Mouse (Mus musculus) thymus, adult 2 months (tissue): Measurements from ENCODE around the gene Lrba. TPM values are rescaled to one million over a fixed set of nuclear protein-coding genes. Genes with fewer than 3 reads are reported as not detected.

Experiments used
- DNase-seq: peaks from one replicate; pipeline ENCODE4 v3.0.0; 2021
- H3K27ac ChIP-seq: fragments of 200-500 bp; 2 replicates; pipeline ENCODE4 v1.5.1; 2012; ENCODE audit warnings: low read length, control low read depth; ENCODE audit not compliant: control insufficient read depth, insufficient read depth
- H3K27me3 ChIP-seq: fragments of 200-500 bp; 2 replicates; pipeline ENCODE4 v1.6.1; 2012; ENCODE audit warnings: mild to moderate bottlenecking, low read length, moderate library complexity, mixed read lengths; ENCODE audit not compliant: control insufficient read depth, insufficient read depth
- H3K36me3 ChIP-seq: fragments of 200-500 bp; 2 replicates; pipeline ENCODE4 v1.6.1; 2012; ENCODE audit warnings: mild to moderate bottlenecking, low read length, moderate library complexity; ENCODE audit not compliant: control insufficient read depth, insufficient read depth
- H3K4me1 ChIP-seq: fragments of 200-500 bp; replicated peaks from 2 replicates; pipeline ENCODE4 v1.6.1; 2012; ENCODE audit warnings: low read length; ENCODE audit not compliant: control insufficient read depth, insufficient read depth
- H3K4me3 ChIP-seq: fragments of 200-500 bp; 2 replicates; pipeline ENCODE4 v1.5.1; 2012; ENCODE audit warnings: mild to moderate bottlenecking, low read length, control low read depth, moderate library complexity; ENCODE audit not compliant: control insufficient read depth, insufficient read depth
- CTCF ChIP-seq: fragments of 200-500 bp; IDR thresholded peaks from 2 replicates; pipeline ENCODE4 v1.5.1; 2012; ENCODE audit warnings: mild to moderate bottlenecking, control low read depth, low read length, moderate library complexity, borderline replicate concordance; ENCODE audit not compliant: control insufficient read depth, poor library complexity, insufficient read depth; ENCODE audit errors: extremely low read depth
- POLR2A ChIP-seq: fragments of 200-500 bp; IDR thresholded peaks from 2 replicates; pipeline ENCODE4 v1.6.1; 2012; ENCODE audit warnings: mild to moderate bottlenecking, low read length, control low read depth, moderate library complexity; ENCODE audit not compliant: control insufficient read depth, poor library complexity, insufficient read depth; ENCODE audit errors: extremely low read depth
- WGBS: fragments of 180-500 bp; shearing (Covaris S2); methylation state at CpG from one replicate; pipeline ENCODE4 v1.1.7; 2018; 5-methylcytosine and 5-hydroxymethylcytosine counted together
- polyA plus RNA-seq: library from polyadenylated mRNA; depleted of rRNA; stranded (reverse); fragments of >200 nt; gene quantifications from 2 replicates; pipeline ENCODE4 v1.2.3, GENCODE M21; 2012

Gene Lrba
- polyA plus RNA-seq, 1 experiment = 14.5 TPM

- H3K27ac ChIP-seq = no peak overlapping the region
These were observed 307.2 kb downstream of the Lrba start for GRCm38 (mm10) chr3:86531531-86532269.

GRCm38 (mm10) chr3:86536751-86537150, 312.3 kb downstream of the Lrba start:
- no peak for TF ChIP-seq POLR2A
- TF ChIP-seq CTCF = no peak
- DNase-seq = no peak
- WGBS = 100% methylated on average over 1 of the region's 1 CpGs
- Histone ChIP-seq H3K36me3 (no peaks in the 10 kb centered on the region), H3K27ac (no peak overlapping the region), H3K4me1 (no peaks in the 10 kb centered on the region), H3K4me3 (no peak overlapping the region), H3K27me3 (no peaks in the 10 kb centered on the region)

More at GRCm38 (mm10) chr3:86531531-86532269, 307.2 kb downstream of the Lrba start:
- TF ChIP-seq POLR2A = no peak
- no peak for TF ChIP-seq CTCF
- WGBS = 96% methylated on average over 16 of the region's 16 CpGs
- DNase-seq = no peak
- Histone ChIP-seq H3K4me1 (no peaks in the 10 kb centered on the region), H3K36me3 (no peaks in the 10 kb centered on the region), H3K27me3 (no peaks in the 10 kb centered on the region), H3K4me3 (no peak overlapping the region)

GRCm38 (mm10) chr3:86538645-86539554, 314.4 kb downstream of the Lrba start:
- Histone ChIP-seq H3K27me3 (no peaks in the 10 kb centered on the region), H3K27ac (no peak overlapping the region), H3K36me3 (no peaks in the 10 kb centered on the region), H3K4me3 (no peak overlapping the region), H3K4me1 (no peaks in the 10 kb centered on the region)
- WGBS = 82% methylated on average over 13 of the region's 13 CpGs
- TF ChIP-seq CTCF (no peak), POLR2A (no peak)
- DNase-seq = no peak

GRCm38 (mm10) chr3:86539555-86540168, 315.2 kb downstream of the Lrba start:
- Histone ChIP-seq H3K4me1 (no peaks in the 10 kb centered on the region), H3K4me3 (no peak overlapping the region), H3K36me3 (no peaks in the 10 kb centered on the region), H3K27ac (no peak overlapping the region), H3K27me3 (no peaks in the 10 kb centered on the region)
- TF ChIP-seq CTCF (no peak), POLR2A (no peak)
- DNase-seq = no peak
- WGBS = 95% methylated on average over 11 of the region's 11 CpGs

GRCm38 (mm10) chr3:86541074-86541614, 316.7 kb downstream of the Lrba start:
- DNase-seq = no peak
- TF ChIP-seq POLR2A (no peak), CTCF (no peak)
- Histone ChIP-seq H3K4me3 (no peak overlapping the region), H3K27me3 (no peaks in the 10 kb centered on the region), H3K27ac (no peak overlapping the region), H3K4me1 (no peaks in the 10 kb centered on the region), H3K36me3 (no peaks in the 10 kb centered on the region)
- WGBS = 97% methylated on average over 4 of the region's 4 CpGs

- Histone ChIP-seq H3K27me3 (peaks cover 6% of the 10 kb centered on the region), H3K27ac (no peak overlapping the region), H3K4me1 (peaks cover 6% of the 10 kb centered on the region), H3K36me3 (no peaks in the 10 kb centered on the region), H3K4me3 (no peak overlapping the region)
- TF ChIP-seq POLR2A (no peak), CTCF (no peak)
- 100% methylated on average over 1 of the region's 1 CpGs for WGBS
- no peak for DNase-seq
These were observed 317.4 kb downstream of the Lrba start for GRCm38 (mm10) chr3:86541863-86542397.
